Mouse (Mus musculus): ENCODE results near the gene Tmem14c. TPM values are rescaled to one million over a fixed set of nuclear protein-coding genes. Genes with fewer than 3 reads are reported as not detected.

The Tmem14c gene
- total and polyA plus RNA-seq, 2 experiments from 2014 or later, result 43.2 to 121 TPM

DNA sequence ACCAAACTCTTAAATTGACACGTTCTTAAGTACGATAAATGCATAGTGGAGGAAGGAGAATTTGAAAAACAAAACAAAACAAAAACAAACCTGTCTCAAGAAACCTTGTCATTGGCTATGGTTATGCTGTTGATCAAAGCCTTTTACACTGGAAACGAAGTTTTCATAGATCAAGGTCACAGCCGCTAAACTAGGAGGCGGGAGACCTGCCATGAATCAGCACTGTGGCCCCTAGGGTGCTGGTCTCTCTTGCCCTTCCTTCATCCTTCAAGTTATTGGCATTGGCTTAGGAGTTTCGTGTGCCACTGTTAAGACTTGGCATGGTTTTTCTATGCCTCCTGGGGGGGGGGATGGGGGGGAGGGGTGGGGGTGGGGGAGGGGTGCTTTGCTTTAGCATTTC is 5.5 kb downstream of the Tmem14c start:
- Histone ChIP-seq H3K36me3 (ENCODE audit: insufficient read depth) (peaks cover 7% of the 10 kb centered on the region; the same call in 1 of the 2 replicates), H3K27me3 (ENCODE audit: insufficient read depth, low read length) (no peaks in the 10 kb centered on the region), H3K4me2 (ENCODE audit: low read depth) (no peak overlapping the region), H3K9ac (no peak overlapping the region), H3K27ac (ENCODE audit: low read depth, low read length) (no peak overlapping the region), H3K4me1 (ENCODE audit: insufficient read depth) (peaks cover 6% of the 10 kb centered on the region), H3K4me3 (ENCODE audit: low read depth, low read length) (no peak overlapping the region), H3K9me3 (ENCODE audit: low read length) (no peaks in the 10 kb centered on the region)
- ATAC-seq, result no peak
- WGBS, result 86% methylated on average over 6 of the region's 6 CpGs
- TF ChIP-seq CTCF (IDR thresholded peaks at IDR 0.05; ENCODE audit: low read depth), result no peak
- DNase-seq, result no peak

GRCm38 (mm10) chr13:41022099-41022498 is 6.0 kb downstream of the Tmem14c start:
- Histone ChIP-seq H3K27me3 (ENCODE audit: insufficient read depth, low read length) (no peaks in the 10 kb centered on the region), H3K4me2 (ENCODE audit: low read depth) (no peak overlapping the region), H3K4me1 (ENCODE audit: insufficient read depth) (peaks cover 2% of the 10 kb centered on the region), H3K36me3 (ENCODE audit: insufficient read depth) (peaks cover 7% of the 10 kb centered on the region; the same call in 1 of the 2 replicates), H3K9me3 (ENCODE audit: low read length) (no peaks in the 10 kb centered on the region), H3K4me3 (ENCODE audit: low read depth, low read length) (no peak overlapping the region), H3K27ac (ENCODE audit: low read depth, low read length) (no peak overlapping the region), H3K9ac (no peak overlapping the region)
- DNase-seq (no peak), ATAC-seq (no peak)
- WGBS, result 64% methylated on average over 13 of the region's 13 CpGs
- TF ChIP-seq CTCF (IDR thresholded peaks at IDR 0.05; ENCODE audit: low read depth), result no peak

DNA sequence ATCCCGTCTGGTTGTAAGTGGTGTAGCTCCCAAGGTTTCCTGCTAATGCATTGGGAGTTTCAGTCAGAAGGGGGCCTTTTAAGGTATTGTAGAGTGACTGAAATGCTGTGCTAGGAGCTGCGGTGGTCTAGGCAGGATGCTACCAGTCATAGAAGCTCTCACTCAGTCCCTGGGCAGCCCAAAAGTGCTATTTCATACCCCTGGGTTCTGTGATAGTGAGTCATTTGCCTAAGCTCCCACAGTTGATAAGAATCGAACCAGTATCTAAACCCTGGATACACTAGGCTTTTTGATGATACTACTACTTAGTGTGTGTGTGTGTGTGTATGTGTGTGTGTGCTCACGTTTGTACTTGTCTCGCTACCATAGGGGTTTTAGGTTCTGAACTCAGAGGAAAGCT is 14.0 kb downstream of the Tmem14c start:
- no peak for ATAC-seq
- Histone ChIP-seq H3K27ac (ENCODE audit: low read depth, low read length) (no peak overlapping the region), H3K27me3 (ENCODE audit: insufficient read depth, low read length) (no peaks in the 10 kb centered on the region), H3K4me1 (ENCODE audit: insufficient read depth) (no peaks in the 10 kb centered on the region), H3K36me3 (ENCODE audit: insufficient read depth) (no peaks in the 10 kb centered on the region), H3K9me3 (ENCODE audit: low read length) (no peaks in the 10 kb centered on the region), H3K4me2 (ENCODE audit: low read depth) (no peak overlapping the region), H3K9ac (no peak overlapping the region), H3K4me3 (ENCODE audit: low read depth, low read length) (no peak overlapping the region)
- 82% methylated on average over 5 of the region's 5 CpGs for WGBS
- no peak for TF ChIP-seq CTCF (IDR thresholded peaks at IDR 0.05; ENCODE audit: low read depth)
- DNase-seq, result no peak

GRCm38 (mm10) chr13:41042511-41042910 is 26.4 kb downstream of the Tmem14c start:
- Histone ChIP-seq H3K9ac (no peak overlapping the region), H3K27ac (ENCODE audit: low read depth, low read length) (no peak overlapping the region), H3K36me3 (ENCODE audit: insufficient read depth) (no peaks in the 10 kb centered on the region), H3K4me2 (ENCODE audit: low read depth) (no peak overlapping the region), H3K4me1 (ENCODE audit: insufficient read depth) (no peaks in the 10 kb centered on the region), H3K9me3 (ENCODE audit: low read length) (no peaks in the 10 kb centered on the region), H3K27me3 (ENCODE audit: insufficient read depth, low read length) (no peaks in the 10 kb centered on the region), H3K4me3 (ENCODE audit: low read depth, low read length) (no peak overlapping the region)
- WGBS, result 93% methylated on average over 4 of the region's 4 CpGs
- TF ChIP-seq CTCF (IDR thresholded peaks at IDR 0.05; ENCODE audit: low read depth), result no peak
- DNase-seq (no peak), ATAC-seq (no peak)

DNA sequence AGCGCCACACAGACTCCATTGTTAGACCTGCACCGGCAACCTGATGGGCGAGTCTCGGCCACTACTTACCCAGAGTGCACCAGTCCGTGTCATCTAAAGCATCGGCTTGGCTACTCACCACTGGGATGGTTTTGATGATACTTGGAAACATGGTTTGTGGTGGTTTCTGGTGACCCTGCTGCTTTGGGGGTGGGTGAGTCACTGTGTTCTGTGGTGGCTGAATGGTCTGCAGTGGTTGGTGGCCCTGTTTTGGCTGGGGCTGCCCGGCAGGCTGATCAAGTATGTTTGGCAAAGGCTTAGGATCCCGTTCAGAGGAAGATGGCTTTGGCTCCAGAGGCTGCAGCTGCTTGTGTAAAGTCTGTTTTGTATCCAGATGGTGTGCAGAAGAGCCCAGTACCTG is 29.8 kb downstream of the Tmem14c start:
- Histone ChIP-seq H3K9ac (no peak overlapping the region), H3K9me3 (ENCODE audit: low read length) (no peaks in the 10 kb centered on the region), H3K27me3 (ENCODE audit: insufficient read depth, low read length) (no peaks in the 10 kb centered on the region), H3K4me2 (ENCODE audit: low read depth) (no peak overlapping the region), H3K4me1 (ENCODE audit: insufficient read depth) (no peaks in the 10 kb centered on the region), H3K4me3 (ENCODE audit: low read depth, low read length) (no peak overlapping the region), H3K36me3 (ENCODE audit: insufficient read depth) (no peaks in the 10 kb centered on the region), H3K27ac (ENCODE audit: low read depth, low read length) (no peak overlapping the region)
- ATAC-seq (no peak), DNase-seq (no peak)
- TF ChIP-seq CTCF (IDR thresholded peaks at IDR 0.05; ENCODE audit: low read depth), result no peak
- WGBS, result 89% methylated on average over 8 of the region's 8 CpGs

DNA sequence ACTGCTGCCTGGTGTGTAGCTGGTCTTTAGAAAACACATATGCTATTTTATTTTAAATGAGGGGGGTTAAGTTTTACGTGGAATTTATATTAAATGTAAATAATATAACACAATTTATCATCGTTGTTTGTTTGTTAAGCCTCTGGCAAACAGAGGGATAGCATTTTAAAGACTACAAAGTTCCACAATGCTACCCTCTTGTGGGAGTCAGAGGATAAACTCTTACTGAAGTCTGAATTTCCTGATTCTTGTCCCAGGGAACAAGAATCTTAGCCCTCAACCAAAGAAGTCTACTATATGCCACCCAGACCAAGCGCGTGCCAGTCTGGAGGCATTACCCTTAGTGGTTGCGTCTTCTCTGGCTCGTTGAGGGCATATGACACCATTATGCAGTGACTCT is 31.2 kb downstream of the Tmem14c start:
- H3K4me2 ChIP-seq (ENCODE audit: low read depth), result no peak overlapping the region

DNA sequence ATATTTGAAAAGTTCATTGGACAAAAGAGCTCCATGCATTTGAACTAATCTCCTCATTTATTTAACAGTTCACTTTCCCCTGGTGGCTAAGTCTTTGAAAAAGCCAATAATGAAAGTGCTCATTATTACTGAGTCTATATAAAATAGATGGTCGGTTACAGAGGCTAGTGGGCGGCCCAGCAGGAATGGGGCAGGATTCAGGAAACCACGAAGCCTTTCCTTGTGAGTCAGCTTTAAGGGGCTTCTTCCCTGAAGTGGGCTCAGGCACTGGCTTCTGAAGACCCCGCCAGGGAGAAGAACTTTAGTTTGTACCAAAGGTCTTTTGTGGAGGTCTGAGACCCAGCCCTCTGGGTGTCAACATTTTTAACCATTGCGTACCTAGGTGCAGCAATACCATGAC is 35.9 kb downstream of the Tmem14c start:
- no peak for TF ChIP-seq CTCF (IDR thresholded peaks at IDR 0.05; ENCODE audit: low read depth)
- Histone ChIP-seq H3K9me3 (ENCODE audit: low read length) (no peaks in the 10 kb centered on the region), H3K27ac (ENCODE audit: low read depth, low read length) (no peak overlapping the region), H3K36me3 (ENCODE audit: insufficient read depth) (no peaks in the 10 kb centered on the region), H3K9ac (no peak overlapping the region), H3K4me3 (ENCODE audit: low read depth, low read length) (no peak overlapping the region), H3K27me3 (ENCODE audit: insufficient read depth, low read length) (no peaks in the 10 kb centered on the region), H3K4me1 (ENCODE audit: insufficient read depth) (no peaks in the 10 kb centered on the region), H3K4me2 (ENCODE audit: low read depth) (no peak overlapping the region)
- WGBS, result 9% methylated on average over 5 of the region's 5 CpGs
- ATAC-seq (no peak), DNase-seq (no peak)

More for the DNA sequence above, 31.2 kb downstream of the Tmem14c start:
- Histone ChIP-seq H3K9me3 (ENCODE audit: low read length) (no peaks in the 10 kb centered on the region), H3K4me1 (ENCODE audit: insufficient read depth) (no peaks in the 10 kb centered on the region), H3K4me3 (ENCODE audit: low read depth, low read length) (no peak overlapping the region), H3K27ac (ENCODE audit: low read depth, low read length) (no peak overlapping the region), H3K9ac (no peak overlapping the region), H3K27me3 (ENCODE audit: insufficient read depth, low read length) (no peaks in the 10 kb centered on the region), H3K36me3 (ENCODE audit: insufficient read depth) (no peaks in the 10 kb centered on the region)
- ATAC-seq (no peak), DNase-seq (peak; percentile 3)
- 87% methylated on average over 6 of the region's 6 CpGs for WGBS
- peak; percentile 45; the same call in 1 of the 2 replicates for TF ChIP-seq CTCF (IDR thresholded peaks at IDR 0.05; ENCODE audit: low read depth)

DNA sequence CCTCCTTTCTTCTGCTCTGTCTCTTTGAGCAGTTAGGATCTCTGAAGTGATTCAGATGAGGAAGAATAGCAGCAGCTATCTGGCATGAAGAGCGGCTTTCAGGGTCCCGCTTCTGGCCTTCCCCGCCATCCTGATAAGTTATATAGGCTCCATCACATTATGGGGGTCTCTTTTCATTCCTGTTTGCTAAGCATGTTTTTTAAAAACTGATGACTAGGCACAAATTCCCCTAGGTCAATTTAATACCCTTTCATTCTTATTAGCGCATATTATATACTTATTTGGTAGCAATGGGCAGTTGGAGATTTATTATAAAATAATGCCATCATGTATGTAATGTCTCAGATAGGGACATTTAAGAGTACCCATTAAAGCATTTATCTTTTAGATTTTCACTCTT is 51.5 kb downstream of the Tmem14c start:
- Histone ChIP-seq H3K27ac (ENCODE audit: low read depth, low read length) (no peak overlapping the region), H3K4me1 (ENCODE audit: insufficient read depth) (no peaks in the 10 kb centered on the region), H3K4me2 (ENCODE audit: low read depth) (no peak overlapping the region), H3K27me3 (ENCODE audit: insufficient read depth, low read length) (no peaks in the 10 kb centered on the region), H3K36me3 (ENCODE audit: insufficient read depth) (no peaks in the 10 kb centered on the region), H3K9me3 (ENCODE audit: low read length) (no peaks in the 10 kb centered on the region), H3K4me3 (ENCODE audit: low read depth, low read length) (no peak overlapping the region), H3K9ac (no peak overlapping the region)
- no peak for ATAC-seq
- TF ChIP-seq CTCF (IDR thresholded peaks at IDR 0.05; ENCODE audit: low read depth), result no peak
- no peak for DNase-seq
- WGBS, result 96% methylated on average over 4 of the region's 4 CpGs

Measured in forebrain, postnatal 0 days (tissue).